Mouse (Mus musculus): ENCODE measurements around the gene Zbp1. TPM values are rescaled to one million over a fixed set of nuclear protein-coding genes. Genes with fewer than 3 reads are reported as not detected.
A peak's percentile ranks its signal among the peaks of the same experiment; 100 is the strongest.

Gene Zbp1
- not detected in 2 replicates for total RNA-seq (2014; rRNA removed)
- polyA plus RNA-seq (2015; fragmentation: Nextera tagmentation; extraction: Ambion mirVana): 0.38 and 0.57 TPM in 2 replicates

DNA sequence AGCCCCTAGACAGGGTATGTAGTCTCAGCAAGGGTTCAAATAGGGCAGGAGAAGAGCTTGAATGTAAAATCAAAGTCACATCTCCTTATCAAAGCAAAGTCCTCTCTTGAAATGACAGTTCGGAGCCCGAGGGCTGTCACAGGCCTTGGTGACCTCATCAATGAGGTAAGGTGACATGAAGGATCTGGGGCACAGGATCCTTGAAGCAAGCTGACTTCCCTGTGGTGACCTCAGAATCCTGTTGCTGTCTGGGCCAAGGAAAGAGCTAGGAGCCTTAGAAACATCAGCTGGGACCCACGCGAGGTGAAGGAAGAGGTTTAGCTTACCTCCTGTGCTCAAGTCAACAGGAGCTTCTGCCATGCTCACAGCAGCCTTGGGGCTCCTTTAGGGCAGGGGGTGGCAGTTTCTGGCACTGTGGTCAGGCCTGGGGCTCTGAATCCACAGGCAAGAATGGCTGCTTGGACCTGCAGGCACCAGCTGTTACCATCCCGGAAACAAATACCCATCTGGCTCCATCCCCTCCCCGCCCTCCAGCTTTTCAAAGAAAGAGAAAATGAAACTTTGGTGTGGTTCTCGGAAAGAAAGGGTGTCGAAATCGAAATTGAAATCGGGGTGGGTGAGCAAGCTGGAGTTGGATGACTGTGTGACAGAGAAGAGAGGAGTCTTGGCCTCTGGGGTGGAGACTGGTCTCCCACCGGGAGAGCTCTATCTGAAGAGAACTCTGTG lies at the start of gene Zbp1:
Gene Zbp1, minus strand, starts transcription at position 508 of the 726 bp plus-strand sequence.
- no peak within 1 kb of the TSS for H3K4me3 ChIP-seq (ENCODE audit: low read depth, low read length)
- ATAC-seq (ENCODE audit: low FRiP score) (no peak), DNase-seq (ENCODE audit: low spot score) (no peak)
- H3K4me2 ChIP-seq (ENCODE audit: low read depth, low read length, poor library complexity, severe bottlenecking): no peak within 1 kb of the TSS
- no peak for TF ChIP-seq CTCF (IDR thresholded peaks at IDR 0.05)
- H3K9me3 ChIP-seq (ENCODE audit: low read length): peaks cover 2% of the 10 kb centered on the region; the same call in 1 of the 2 replicates
- H3K36me3 ChIP-seq (ENCODE audit: insufficient read depth, low read length): no peaks in the 10 kb centered on the region
- H3K27me3 ChIP-seq (ENCODE audit: insufficient read depth, low read length): no peaks in the 10 kb centered on the region
- no peak within 1 kb of the TSS for H3K9ac ChIP-seq (replicated peaks; ENCODE audit: low read length, poor library complexity, severe bottlenecking)
- H3K4me1 ChIP-seq (ENCODE audit: insufficient read depth, low read length): no peaks in the 10 kb centered on the region
- WGBS: 71% methylated on average over 11 of the region's 11 CpGs
- no peak within 1 kb of the TSS for H3K27ac ChIP-seq (ENCODE audit: low read depth, low read length)

- no peak overlapping the region for H3K27ac ChIP-seq (ENCODE audit: low read depth, low read length)
- no peak overlapping the region for H3K4me3 ChIP-seq (ENCODE audit: low read depth, low read length)
- peaks cover 3% of the 10 kb centered on the region; the same call in 1 of the 2 replicates for H3K4me1 ChIP-seq (ENCODE audit: insufficient read depth, low read length)
- H3K9me3 ChIP-seq (ENCODE audit: low read length): no peaks in the 10 kb centered on the region
- ATAC-seq (ENCODE audit: low FRiP score) (no peak), DNase-seq (ENCODE audit: low spot score) (no peak)
- H3K36me3 ChIP-seq (ENCODE audit: insufficient read depth, low read length): no peaks in the 10 kb centered on the region
- H3K4me2 ChIP-seq (ENCODE audit: low read depth, low read length, poor library complexity, severe bottlenecking): no peak overlapping the region
- TF ChIP-seq CTCF (IDR thresholded peaks at IDR 0.05): no peak
- WGBS: 72% methylated on average over 3 of the region's 3 CpGs
- no peaks in the 10 kb centered on the region for H3K27me3 ChIP-seq (ENCODE audit: insufficient read depth, low read length)
- H3K9ac ChIP-seq (replicated peaks; ENCODE audit: low read length, poor library complexity, severe bottlenecking): no peak overlapping the region
Measured at GRCm38 (mm10) chr2:173267562-173267961, 48.8 kb upstream of the Zbp1 start.

DNA sequence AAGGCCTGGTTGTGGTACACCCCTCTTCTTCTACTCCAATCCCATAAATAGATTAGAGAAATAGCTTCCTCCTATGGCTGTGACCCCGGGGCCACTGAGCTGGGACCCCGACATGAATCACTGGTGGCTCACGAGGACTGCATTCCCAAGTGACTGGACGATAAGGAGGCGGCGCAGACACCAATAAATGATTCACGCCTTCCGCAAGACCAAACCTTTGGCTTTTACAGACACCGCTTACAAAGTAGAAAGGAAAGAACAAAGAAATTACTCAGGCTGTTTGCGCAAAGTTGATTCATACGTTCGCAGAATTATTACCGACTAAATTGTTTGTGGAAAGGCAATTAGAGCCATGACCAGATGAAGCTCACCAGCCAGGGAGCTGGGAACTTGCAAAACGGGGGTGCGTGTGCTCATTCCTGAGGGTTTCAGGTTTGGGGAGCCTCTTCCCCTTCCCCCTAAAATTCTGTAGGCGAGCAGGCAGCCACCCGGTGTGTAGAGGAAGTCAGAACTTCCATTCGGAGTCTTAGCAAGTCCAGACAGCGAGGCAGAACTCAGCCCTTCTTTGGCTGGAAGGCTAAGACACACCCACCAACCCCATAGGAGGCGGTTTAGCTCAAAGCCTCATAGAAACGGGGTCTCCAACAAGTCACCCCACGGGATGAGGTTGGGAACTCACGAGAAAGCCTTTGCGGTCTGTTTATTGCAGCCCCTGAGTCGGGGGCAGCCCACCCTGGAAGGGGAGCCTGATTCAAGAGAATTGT lies 47.8 kb upstream of the Zbp1 start:
- Histone ChIP-seq H3K4me2 (ENCODE audit: low read depth, low read length, poor library complexity, severe bottlenecking) (no peak overlapping the region), H3K9me3 (ENCODE audit: low read length) (no peaks in the 10 kb centered on the region), H3K4me1 (ENCODE audit: insufficient read depth, low read length) (peaks cover 7% of the 10 kb centered on the region; the same call in 1 of the 2 replicates), H3K36me3 (ENCODE audit: insufficient read depth, low read length) (no peaks in the 10 kb centered on the region), H3K27me3 (ENCODE audit: insufficient read depth, low read length) (no peaks in the 10 kb centered on the region), H3K4me3 (ENCODE audit: low read depth, low read length) (no peak overlapping the region), H3K27ac (ENCODE audit: low read depth, low read length) (no peak overlapping the region), H3K9ac (replicated peaks; ENCODE audit: low read length, poor library complexity, severe bottlenecking) (no peak overlapping the region)
- 73% methylated on average over 25 of the region's 25 CpGs for WGBS
- no peak for ATAC-seq (ENCODE audit: low FRiP score)
- DNase-seq (ENCODE audit: low spot score): no peak
- no peak for TF ChIP-seq CTCF (IDR thresholded peaks at IDR 0.05)

- 87% methylated on average over 22 of the region's 22 CpGs for WGBS
- H3K9me3 ChIP-seq (ENCODE audit: low read length): no peaks in the 10 kb centered on the region
- ATAC-seq (ENCODE audit: low FRiP score): no peak
- no peak overlapping the region for H3K4me2 ChIP-seq (ENCODE audit: low read depth, low read length, poor library complexity, severe bottlenecking)
- no peaks in the 10 kb centered on the region for H3K36me3 ChIP-seq (ENCODE audit: insufficient read depth, low read length)
- TF ChIP-seq CTCF (IDR thresholded peaks at IDR 0.05): no peak
- peaks cover 8% of the 10 kb centered on the region; the same call in 1 of the 2 replicates for H3K4me1 ChIP-seq (ENCODE audit: insufficient read depth, low read length)
- DNase-seq (ENCODE audit: low spot score): no peak
- H3K4me3 ChIP-seq (ENCODE audit: low read depth, low read length): no peak overlapping the region
- H3K9ac ChIP-seq (replicated peaks; ENCODE audit: low read length, poor library complexity, severe bottlenecking): no peak overlapping the region
- no peak overlapping the region for H3K27ac ChIP-seq (ENCODE audit: low read depth, low read length)
- no peaks in the 10 kb centered on the region for H3K27me3 ChIP-seq (ENCODE audit: insufficient read depth, low read length)
Measured at GRCm38 (mm10) chr2:173265468-173266265, 46.9 kb upstream of the Zbp1 start.

DNA sequence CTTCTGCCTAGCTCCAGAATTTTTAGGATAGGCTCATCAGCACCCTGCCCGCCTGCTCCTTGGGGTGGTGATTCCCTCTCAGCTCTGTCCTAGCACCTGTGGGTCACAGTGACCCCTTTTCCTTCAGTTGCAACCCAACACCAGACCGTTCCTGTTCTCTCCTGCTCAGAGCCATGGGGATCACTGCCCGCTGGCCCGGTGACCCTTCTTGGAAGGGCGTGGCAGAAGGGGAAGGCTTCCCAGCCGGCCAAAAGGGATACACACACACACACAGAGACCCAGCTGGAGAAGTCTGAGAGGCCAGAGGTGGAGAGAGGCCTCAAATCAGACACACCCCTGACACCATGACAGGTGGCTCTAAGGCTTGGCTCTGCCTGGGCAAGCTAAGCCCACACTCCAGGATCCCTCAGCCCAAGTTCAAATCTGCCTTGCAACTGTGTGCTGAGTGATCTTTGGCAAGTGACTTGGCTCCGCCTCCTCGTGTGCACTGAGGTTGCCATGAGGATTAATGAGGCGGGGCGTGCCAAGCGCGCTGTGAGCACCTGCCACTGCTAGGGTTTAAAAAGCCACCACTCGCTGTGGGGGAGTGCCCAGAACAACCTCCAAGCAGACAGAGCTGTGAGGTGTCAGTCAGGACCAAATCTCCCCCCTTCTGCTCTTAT lies 45.9 kb upstream of the Zbp1 start:
- H3K9me3 ChIP-seq (ENCODE audit: low read length): no peaks in the 10 kb centered on the region
- H3K4me1 ChIP-seq (ENCODE audit: insufficient read depth, low read length): peaks cover 8% of the 10 kb centered on the region; the same call in 1 of the 2 replicates
- no peak overlapping the region for H3K4me3 ChIP-seq (ENCODE audit: low read depth, low read length)
- H3K9ac ChIP-seq (replicated peaks; ENCODE audit: low read length, poor library complexity, severe bottlenecking): no peak overlapping the region
- no peak for TF ChIP-seq CTCF (IDR thresholded peaks at IDR 0.05)
- H3K27ac ChIP-seq (ENCODE audit: low read depth, low read length): no peak overlapping the region
- DNase-seq (ENCODE audit: low spot score) (peak; percentile 81), ATAC-seq (ENCODE audit: low FRiP score) (no peak)
- H3K27me3 ChIP-seq (ENCODE audit: insufficient read depth, low read length): no peaks in the 10 kb centered on the region
- H3K4me2 ChIP-seq (ENCODE audit: low read depth, low read length, poor library complexity, severe bottlenecking): no peak overlapping the region
- no peaks in the 10 kb centered on the region for H3K36me3 ChIP-seq (ENCODE audit: insufficient read depth, low read length)
- WGBS: 34% methylated on average over 13 of the region's 13 CpGs

All from midbrain, postnatal 0 days (tissue).